Mouse (Mus musculus) C2C12 (cell line): ENCODE data around the gene Foxd2.

Experiments used
- CEBPB ChIP-seq: IDR thresholded peaks from one replicate; pipeline ENCODE4 v1.6.1; 2011; ENCODE audit warnings: low read depth, mild to moderate bottlenecking, control low read depth, moderate library complexity
- CTCF ChIP-seq: IDR thresholded peaks from one replicate; pipeline ENCODE4 v1.5.1; 2011; ENCODE audit not compliant: control insufficient read depth, insufficient read depth, insufficient read length
- FOSL1 ChIP-seq: IDR thresholded peaks from one replicate; pipeline ENCODE4 v1.8.0; 2011; ENCODE audit warnings: mild to moderate bottlenecking, low read length; ENCODE audit not compliant: poor library complexity, insufficient read depth, severe bottlenecking
- MAX ChIP-seq: IDR thresholded peaks from one replicate; pipeline ENCODE4 v1.6.1; 2011; ENCODE audit warnings: mild to moderate bottlenecking, control low read depth
- MYOD1 ChIP-seq: IDR thresholded peaks from one replicate; pipeline ENCODE4 v1.6.1; 2011; ENCODE audit warnings: low read depth; ENCODE audit not compliant: control insufficient read depth, insufficient read length
- MYOG ChIP-seq: IDR thresholded peaks from one replicate; pipeline ENCODE4 v1.6.1; 2011; ENCODE audit not compliant: control insufficient read depth, insufficient read length; ENCODE audit errors: extremely low read depth
- USF1 ChIP-seq: IDR thresholded peaks from one replicate; pipeline ENCODE4 v1.6.1; 2011; ENCODE audit warnings: low read depth, mild to moderate bottlenecking, control low read depth, moderate library complexity

- no peak for TF ChIP-seq CTCF
- no peak for TF ChIP-seq MYOG
- TF ChIP-seq CEBPB = no peak
- no peak for TF ChIP-seq MAX
- TF ChIP-seq USF1 = no peak
- TF ChIP-seq MYOD1 = no peak
- no peak for TF ChIP-seq FOSL1
These were observed 48.7 kb upstream of the Foxd2 start for GRCm38 (mm10) chr4:114957403-114957802.
